Mouse (Mus musculus): ENCODE results near the gene Arl13b. TPM values are rescaled to one million over a fixed set of nuclear protein-coding genes. Genes with fewer than 3 reads are reported as not detected.

Arl13b gene
- total and polyA plus RNA-seq, 2 experiments from 2014 or later = 7.1 to 8.9 TPM

- DNase-seq (ENCODE audit: low spot score) (peak; percentile 46), ATAC-seq (ENCODE audit: insufficient read depth, low read depth) (0 out of 2 replicates have a peak, but pooled peaks have one; percentile 24)
- Histone ChIP-seq H3K27me3 (ENCODE audit: control insufficient read depth, insufficient read depth, low read length) (no peaks in the 10 kb centered on the region), H3K9ac (replicated peaks; ENCODE audit: low read depth, low read length) (no peak overlapping the region), H3K4me3 (ENCODE audit: low read depth, low read length) (no peak overlapping the region), H3K4me2 (ENCODE audit: low read depth, low read length) (no peak overlapping the region), H3K36me3 (replicated peaks; ENCODE audit: control insufficient read depth, insufficient read depth, low read length) (no peaks in the 10 kb centered on the region), H3K27ac (ENCODE audit: low read depth) (no peak overlapping the region), H3K9me3 (replicated peaks; ENCODE audit: control insufficient read depth, low read length) (no peaks in the 10 kb centered on the region), H3K4me1 (ENCODE audit: control insufficient read depth, insufficient read depth) (no peaks in the 10 kb centered on the region)
- TF ChIP-seq CTCF (IDR thresholded peaks at IDR 0.05; ENCODE audit: low read depth) (peak; percentile 64), EP300 (IDR thresholded peaks at IDR 0.05; ENCODE audit: low read depth) (no peak)
- WGBS = 14% methylated on average over 4 of the region's 4 CpGs
Measured at GRCm38 (mm10) chr16:62832481-62832880, 14.4 kb downstream of the Arl13b start.

GRCm38 (mm10) chr16:62832027-62832426, 14.8 kb downstream of the Arl13b start:
- Histone ChIP-seq H3K9ac (replicated peaks; ENCODE audit: low read depth, low read length) (no peak overlapping the region), H3K36me3 (replicated peaks; ENCODE audit: control insufficient read depth, insufficient read depth, low read length) (no peaks in the 10 kb centered on the region), H3K27me3 (ENCODE audit: control insufficient read depth, insufficient read depth, low read length) (no peaks in the 10 kb centered on the region), H3K4me2 (ENCODE audit: low read depth, low read length) (no peak overlapping the region), H3K27ac (ENCODE audit: low read depth) (no peak overlapping the region), H3K9me3 (replicated peaks; ENCODE audit: control insufficient read depth, low read length) (no peaks in the 10 kb centered on the region), H3K4me3 (ENCODE audit: low read depth, low read length) (no peak overlapping the region), H3K4me1 (ENCODE audit: control insufficient read depth, insufficient read depth) (no peaks in the 10 kb centered on the region)
- DNase-seq (ENCODE audit: low spot score) = no peak
- no peak for ATAC-seq (ENCODE audit: insufficient read depth, low read depth)
- 76% methylated on average over 2 of the region's 2 CpGs for WGBS
- TF ChIP-seq CTCF (IDR thresholded peaks at IDR 0.05; ENCODE audit: low read depth) = no peak
- no peak for TF ChIP-seq EP300 (IDR thresholded peaks at IDR 0.05; ENCODE audit: low read depth)

- Histone ChIP-seq H3K27me3 (ENCODE audit: control insufficient read depth, insufficient read depth, low read length) (no peaks in the 10 kb centered on the region), H3K4me3 (ENCODE audit: low read depth, low read length) (no peak overlapping the region), H3K9me3 (replicated peaks; ENCODE audit: control insufficient read depth, low read length) (no peaks in the 10 kb centered on the region), H3K27ac (ENCODE audit: low read depth) (no peak overlapping the region), H3K4me1 (ENCODE audit: control insufficient read depth, insufficient read depth) (no peaks in the 10 kb centered on the region), H3K36me3 (replicated peaks; ENCODE audit: control insufficient read depth, insufficient read depth, low read length) (peaks cover 5% of the 10 kb centered on the region; the same call in 1 of the 2 replicates), H3K4me2 (ENCODE audit: low read depth, low read length) (no peak overlapping the region), H3K9ac (replicated peaks; ENCODE audit: low read depth, low read length) (no peak overlapping the region)
- TF ChIP-seq EP300 (IDR thresholded peaks at IDR 0.05; ENCODE audit: low read depth) = no peak
- peak; percentile 78 for TF ChIP-seq CTCF (IDR thresholded peaks at IDR 0.05; ENCODE audit: low read depth)
- ATAC-seq (ENCODE audit: insufficient read depth, low read depth) (no peak), DNase-seq (ENCODE audit: low spot score) (peak; percentile 37)
- 65% methylated on average over 12 of the region's 12 CpGs for WGBS
Measured at GRCm38 (mm10) chr16:62826156-62827001, 20.5 kb downstream of the Arl13b start.

GRCm38 (mm10) chr16:62822472-62822871, 24.4 kb downstream of the Arl13b start:
- DNase-seq (ENCODE audit: low spot score) = no peak
- no peak overlapping the region for H3K4me3 ChIP-seq (ENCODE audit: low read depth, low read length)
- no peaks in the 10 kb centered on the region for H3K9me3 ChIP-seq (replicated peaks; ENCODE audit: control insufficient read depth, low read length)
- no peaks in the 10 kb centered on the region for H3K27me3 ChIP-seq (ENCODE audit: control insufficient read depth, insufficient read depth, low read length)
- no peak overlapping the region for H3K9ac ChIP-seq (replicated peaks; ENCODE audit: low read depth, low read length)
- ATAC-seq (ENCODE audit: insufficient read depth, low read depth) = no peak
- TF ChIP-seq CTCF (IDR thresholded peaks at IDR 0.05; ENCODE audit: low read depth) (no peak), EP300 (IDR thresholded peaks at IDR 0.05; ENCODE audit: low read depth) (no peak)
- no peak overlapping the region for H3K27ac ChIP-seq (ENCODE audit: low read depth)
- peaks cover 8% of the 10 kb centered on the region for H3K36me3 ChIP-seq (replicated peaks; ENCODE audit: control insufficient read depth, insufficient read depth, low read length)
- no peaks in the 10 kb centered on the region for H3K4me1 ChIP-seq (ENCODE audit: control insufficient read depth, insufficient read depth)
- WGBS = 87% methylated on average over 6 of the region's 6 CpGs
- no peak overlapping the region for H3K4me2 ChIP-seq (ENCODE audit: low read depth, low read length)

- no peak for TF ChIP-seq EP300 (IDR thresholded peaks at IDR 0.05; ENCODE audit: low read depth)
- TF ChIP-seq CTCF (IDR thresholded peaks at IDR 0.05; ENCODE audit: low read depth) = no peak
- ATAC-seq (ENCODE audit: insufficient read depth, low read depth) (no peak), DNase-seq (ENCODE audit: low spot score) (no peak)
- H3K4me1 ChIP-seq (ENCODE audit: control insufficient read depth, insufficient read depth) = no peaks in the 10 kb centered on the region
- H3K27me3 ChIP-seq (ENCODE audit: control insufficient read depth, insufficient read depth, low read length) = no peaks in the 10 kb centered on the region
- no peak within 1 kb of the TSS for H3K4me3 ChIP-seq (ENCODE audit: low read depth, low read length)
- no peak within 1 kb of the TSS for H3K9ac ChIP-seq (replicated peaks; ENCODE audit: low read depth, low read length)
- no peak within 1 kb of the TSS for H3K4me2 ChIP-seq (ENCODE audit: low read depth, low read length)
- H3K27ac ChIP-seq (ENCODE audit: low read depth) = no peak within 1 kb of the TSS
- no peaks in the 10 kb centered on the region for H3K9me3 ChIP-seq (replicated peaks; ENCODE audit: control insufficient read depth, low read length)
- peaks cover 3% of the 10 kb centered on the region; the same call in 1 of the 2 replicates for H3K36me3 ChIP-seq (replicated peaks; ENCODE audit: control insufficient read depth, insufficient read depth, low read length)
- WGBS = 78% methylated on average over 5 of the region's 5 CpGs
Measured at GRCm38 (mm10) chr16:62814491-62814890, 32.3 kb downstream of the Arl13b start, which contains the start of gene Stx19. TSS of gene Stx19 (plus strand) at chr16:62814676.

Data from heart, postnatal 0 days (tissue).